Mouse (Mus musculus): ENCODE data around the gene Kcnn1. TPM values are rescaled to one million over a fixed set of nuclear protein-coding genes. Genes with fewer than 3 reads are reported as not detected.
A peak's percentile ranks its signal among the peaks of the same experiment; 100 is the strongest.

Gene Kcnn1
- polyA plus RNA-seq, 1 experiment from 2014 or later = 0.25 TPM

DNA sequence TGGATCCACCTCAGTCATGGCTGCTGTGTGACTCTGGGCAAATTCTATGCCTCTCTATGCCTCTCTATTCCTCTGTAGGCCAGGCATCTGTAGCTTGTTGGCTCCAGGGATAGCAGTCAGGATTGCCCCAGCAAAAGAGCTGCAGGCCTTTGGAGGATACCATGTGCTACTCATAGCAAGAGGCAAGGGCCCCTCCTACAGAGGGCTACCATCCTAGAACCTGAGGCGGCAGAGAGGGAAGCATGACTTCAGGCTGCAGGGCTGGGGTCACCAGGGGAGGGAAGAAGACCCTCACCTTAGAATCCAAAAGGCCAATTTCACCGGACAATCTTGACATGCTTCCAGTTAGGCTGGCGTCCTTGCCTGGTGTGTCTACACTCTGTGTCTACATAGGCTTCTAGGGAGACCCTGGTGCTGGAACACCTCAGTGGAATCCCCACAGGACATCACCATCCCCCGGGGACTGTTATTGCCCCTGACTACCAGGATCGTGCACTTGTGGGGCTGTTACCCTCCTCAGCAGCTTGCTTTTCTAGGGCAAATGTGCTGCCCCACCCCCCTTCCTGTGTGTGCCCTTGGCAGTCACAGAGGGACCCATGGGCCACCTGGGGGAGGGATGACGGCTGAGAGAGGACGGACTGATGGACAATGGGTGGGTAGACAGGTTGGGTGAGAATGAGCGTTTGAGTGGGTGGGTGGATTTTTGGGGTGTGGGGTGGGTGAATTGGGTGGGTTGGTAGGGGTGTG lies 53.9 kb downstream of the Kcnn1 start:
- no peak for ATAC-seq (ENCODE audit: insufficient read depth)
- H3K27me3 ChIP-seq = peaks cover 43% of the 10 kb centered on the region
- H3K9me3 ChIP-seq (replicated peaks) = no peaks in the 10 kb centered on the region
- H3K27ac ChIP-seq (replicated peaks) = no peak overlapping the region
- no peak overlapping the region for H3K4me3 ChIP-seq (replicated peaks)
- H3K9ac ChIP-seq = no peak overlapping the region
- no peaks in the 10 kb centered on the region for H3K36me3 ChIP-seq (replicated peaks)
- H3K4me2 ChIP-seq = no peak overlapping the region
- H3K4me1 ChIP-seq (replicated peaks) = peaks cover 48% of the 10 kb centered on the region
- WGBS (ENCODE audit: insufficient replicate concordance) = 59% methylated on average over 8 of the region's 8 CpGs

- ATAC-seq (ENCODE audit: insufficient read depth) = no peak
- H3K27ac ChIP-seq (replicated peaks) = no peak within 1 kb of the TSS
- no peaks in the 10 kb centered on the region for H3K9me3 ChIP-seq (replicated peaks)
- no peaks in the 10 kb centered on the region for H3K36me3 ChIP-seq (replicated peaks)
- H3K4me2 ChIP-seq = peak within 1 kb of the TSS; percentile 25
- H3K9ac ChIP-seq = no peak within 1 kb of the TSS
- WGBS (ENCODE audit: insufficient replicate concordance) = 42% methylated on average over 5 of the region's 5 CpGs
- peaks cover 46% of the 10 kb centered on the region for H3K27me3 ChIP-seq
- peaks cover 57% of the 10 kb centered on the region for H3K4me1 ChIP-seq (replicated peaks)
- H3K4me3 ChIP-seq (replicated peaks) = no peak within 1 kb of the TSS
Observed at GRCm38 (mm10) chr8:70808239-70808638, 54.8 kb downstream of the Kcnn1 start, which contains the start of gene Il12rb1. Gene Il12rb1, plus strand, starts transcription at chr8:70808449.

- H3K9ac ChIP-seq = no peak overlapping the region
- WGBS (ENCODE audit: insufficient replicate concordance) = 71% methylated on average over 1 of the region's 1 CpGs
Observed at GRCm38 (mm10) chr8:70807304-70807703, 55.8 kb downstream of the Kcnn1 start.

GRCm38 (mm10) chr8:70806541-70806940 lies 56.5 kb downstream of the Kcnn1 start:
- Histone ChIP-seq H3K27ac (replicated peaks) (peak overlapping the region; percentile 70), H3K27me3 (peaks cover 43% of the 10 kb centered on the region), H3K9ac (no peak overlapping the region), H3K4me2 (peak overlapping the region; percentile 4; the same call in 1 of the 2 replicates), H3K9me3 (replicated peaks) (no peaks in the 10 kb centered on the region), H3K36me3 (replicated peaks) (no peaks in the 10 kb centered on the region), H3K4me3 (replicated peaks) (no peak overlapping the region), H3K4me1 (replicated peaks) (peaks cover 73% of the 10 kb centered on the region)
- no peak for ATAC-seq (ENCODE audit: insufficient read depth)
- WGBS (ENCODE audit: insufficient replicate concordance) = 23% methylated on average over 4 of the region's 4 CpGs

More at GRCm38 (mm10) chr8:70807304-70807703, 55.8 kb downstream of the Kcnn1 start:
- peaks cover 65% of the 10 kb centered on the region for H3K4me1 ChIP-seq (replicated peaks)
- no peaks in the 10 kb centered on the region for H3K36me3 ChIP-seq (replicated peaks)
- ATAC-seq (ENCODE audit: insufficient read depth) = no peak
- H3K4me2 ChIP-seq = peak overlapping the region; percentile 4; the same call in 1 of the 2 replicates
- no peak overlapping the region for H3K4me3 ChIP-seq (replicated peaks)
- peaks cover 40% of the 10 kb centered on the region for H3K27me3 ChIP-seq
- H3K27ac ChIP-seq (replicated peaks) = no peak overlapping the region; the same call in 1 of the 2 replicates
- H3K9me3 ChIP-seq (replicated peaks) = no peaks in the 10 kb centered on the region

DNA sequence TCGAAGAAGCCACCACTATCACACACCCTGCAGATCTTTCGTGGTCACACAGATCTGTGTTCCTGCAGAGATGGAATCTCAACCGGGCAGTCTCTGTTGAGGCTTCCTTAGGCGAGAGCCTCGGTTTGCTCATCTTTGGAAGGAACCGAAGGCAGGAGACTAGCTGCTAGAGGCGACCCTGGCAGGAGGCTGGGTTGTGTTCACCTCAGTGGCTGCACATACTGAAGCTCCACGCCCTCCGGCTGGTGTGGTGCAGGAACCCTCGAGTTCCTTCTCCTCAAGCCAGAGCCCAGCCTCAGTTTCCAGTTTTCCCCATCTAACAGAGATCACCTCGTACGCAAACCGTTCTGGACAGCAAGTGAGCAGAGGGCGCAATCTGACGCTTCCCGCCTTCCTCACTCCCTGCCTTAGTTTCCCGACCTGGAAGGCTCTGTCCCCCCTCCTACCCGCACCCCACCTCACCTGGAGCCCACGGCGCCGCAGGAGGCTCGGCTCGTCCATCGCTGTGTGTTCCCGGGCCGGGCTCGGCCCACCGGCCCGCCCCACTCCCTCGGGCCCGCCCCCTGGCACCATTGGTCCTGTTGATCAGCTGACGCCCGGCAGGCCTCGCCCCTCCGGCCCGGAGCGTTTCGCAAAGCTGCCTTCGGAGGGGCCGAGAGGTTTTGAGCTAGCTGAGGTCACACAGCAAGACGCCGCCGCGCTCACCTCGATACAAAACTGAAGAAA lies 58.4 kb downstream of the Kcnn1 start, which contains the start of gene Mast3:
Gene Mast3 (minus strand): TSS at position 574 of the 726 bp plus-strand sequence.
- peaks cover 82% of the 10 kb centered on the region for H3K4me1 ChIP-seq (replicated peaks)
- peak within 1 kb of the TSS; percentile 60 for H3K4me3 ChIP-seq (replicated peaks)
- peak within 1 kb of the TSS; percentile 98 for H3K4me2 ChIP-seq
- H3K9me3 ChIP-seq (replicated peaks) = no peaks in the 10 kb centered on the region
- peak within 1 kb of the TSS; percentile 78 for H3K27ac ChIP-seq (replicated peaks)
- whole genome bisulfite sequencing (ENCODE audit: insufficient replicate concordance) = under 1% methylated on average over 45 of the region's 45 CpGs
- H3K9ac ChIP-seq = peak within 1 kb of the TSS; percentile 65
- ATAC-seq (ENCODE audit: insufficient read depth) = peak; percentile 85
- H3K36me3 ChIP-seq (replicated peaks) = no peaks in the 10 kb centered on the region
- peaks cover 49% of the 10 kb centered on the region for H3K27me3 ChIP-seq

GRCm38 (mm10) chr8:70803761-70804480 lies 59.1 kb downstream of the Kcnn1 start:
- peak overlapping the region; percentile 65 for H3K9ac ChIP-seq
- whole genome bisulfite sequencing (ENCODE audit: insufficient replicate concordance) = under 1% methylated on average over 44 of the region's 47 CpGs
- no peaks in the 10 kb centered on the region for H3K9me3 ChIP-seq (replicated peaks)
- H3K36me3 ChIP-seq (replicated peaks) = no peaks in the 10 kb centered on the region
- peak overlapping the region; percentile 78 for H3K27ac ChIP-seq (replicated peaks)
- H3K4me2 ChIP-seq = peak overlapping the region; percentile 98
- H3K4me3 ChIP-seq (replicated peaks) = peak overlapping the region; percentile 60
- peaks cover 81% of the 10 kb centered on the region for H3K4me1 ChIP-seq (replicated peaks)
- H3K27me3 ChIP-seq = peaks cover 50% of the 10 kb centered on the region
- ATAC-seq (ENCODE audit: insufficient read depth) = peak; percentile 36

DNA sequence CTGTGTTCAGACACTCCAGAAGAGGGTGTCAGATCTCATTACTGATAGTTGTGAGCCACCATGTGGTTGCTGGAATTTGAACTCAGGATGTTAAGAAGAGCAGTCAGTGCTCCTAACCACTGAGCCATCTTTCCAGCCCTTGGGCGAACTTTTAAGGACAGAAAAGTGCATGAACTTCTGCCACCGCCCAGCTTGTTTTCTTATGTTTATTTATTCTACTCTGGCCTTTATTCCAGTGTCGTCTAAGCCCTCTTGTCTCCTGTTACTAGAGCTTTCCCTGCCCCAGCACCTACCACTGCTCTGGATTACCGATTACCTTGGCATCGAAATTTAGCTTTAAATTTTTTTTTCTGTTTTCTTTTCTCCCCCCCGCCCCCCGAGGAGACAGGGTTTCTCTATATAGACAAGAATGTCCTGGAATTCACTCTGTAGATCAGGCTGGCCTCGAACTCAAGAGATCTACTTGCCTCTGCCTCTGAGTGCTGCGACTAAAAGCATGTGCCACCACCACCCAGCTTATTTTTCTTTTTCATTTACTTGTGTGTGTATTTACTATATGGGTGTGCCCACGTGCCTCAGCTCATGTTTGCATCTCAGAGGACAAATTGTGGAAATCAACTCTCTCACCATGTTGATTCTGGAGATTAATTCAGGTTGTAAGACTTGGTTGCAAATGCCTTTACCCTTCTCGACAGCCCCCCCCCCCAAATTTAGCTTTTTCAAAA lies 60.1 kb downstream of the Kcnn1 start:
- H3K36me3 ChIP-seq (replicated peaks) = no peaks in the 10 kb centered on the region
- 59% methylated on average over 11 of the region's 11 CpGs for WGBS (ENCODE audit: insufficient replicate concordance)
- H3K9ac ChIP-seq = no peak overlapping the region
- no peak overlapping the region for H3K27ac ChIP-seq (replicated peaks)
- peak overlapping the region; percentile 98 for H3K4me2 ChIP-seq
- no peaks in the 10 kb centered on the region for H3K9me3 ChIP-seq (replicated peaks)
- peak overlapping the region; percentile 60 for H3K4me3 ChIP-seq (replicated peaks)
- H3K27me3 ChIP-seq = peaks cover 58% of the 10 kb centered on the region
- H3K4me1 ChIP-seq (replicated peaks) = peaks cover 79% of the 10 kb centered on the region
- no peak for ATAC-seq (ENCODE audit: insufficient read depth)

GRCm38 (mm10) chr8:70801830-70802229 lies 61.2 kb downstream of the Kcnn1 start:
- Histone ChIP-seq H3K27me3 (peaks cover 66% of the 10 kb centered on the region), H3K36me3 (replicated peaks) (no peaks in the 10 kb centered on the region), H3K4me3 (replicated peaks) (no peak overlapping the region), H3K9me3 (replicated peaks) (no peaks in the 10 kb centered on the region), H3K27ac (replicated peaks) (no peak overlapping the region), H3K4me1 (replicated peaks) (peaks cover 80% of the 10 kb centered on the region), H3K9ac (no peak overlapping the region), H3K4me2 (no peak overlapping the region)
- no peak for ATAC-seq (ENCODE audit: insufficient read depth)
- 66% methylated on average over 1 of the region's 1 CpGs for WGBS (ENCODE audit: insufficient replicate concordance)

DNA sequence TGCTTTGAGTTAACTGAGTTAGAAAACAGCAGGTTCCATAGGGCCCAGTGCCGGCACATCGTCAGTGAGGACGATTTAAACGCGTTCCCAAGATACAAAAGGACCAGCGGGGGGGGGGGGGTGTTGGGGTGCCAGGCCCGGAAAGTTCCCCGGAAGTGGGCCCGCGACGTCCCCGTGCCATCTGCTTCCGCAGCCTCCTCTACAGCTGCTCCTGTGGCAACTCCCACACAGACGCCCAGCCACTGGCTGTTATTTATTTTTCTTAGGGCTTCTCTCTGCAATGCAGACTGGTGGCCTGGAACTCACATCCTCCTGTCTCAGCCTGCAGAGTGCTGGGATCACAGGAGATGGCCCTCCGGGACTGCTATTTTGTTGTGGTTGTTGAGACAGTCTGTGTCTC lies 61.9 kb downstream of the Kcnn1 start:
- Histone ChIP-seq H3K36me3 (replicated peaks) (no peaks in the 10 kb centered on the region), H3K9me3 (replicated peaks) (no peaks in the 10 kb centered on the region), H3K27ac (replicated peaks) (no peak overlapping the region), H3K4me2 (no peak overlapping the region), H3K4me3 (replicated peaks) (no peak overlapping the region), H3K9ac (no peak overlapping the region), H3K4me1 (replicated peaks) (peaks cover 80% of the 10 kb centered on the region), H3K27me3 (peaks cover 70% of the 10 kb centered on the region)
- WGBS (ENCODE audit: insufficient replicate concordance) = 27% methylated on average over 15 of the region's 15 CpGs
- ATAC-seq (ENCODE audit: insufficient read depth) = no peak

DNA sequence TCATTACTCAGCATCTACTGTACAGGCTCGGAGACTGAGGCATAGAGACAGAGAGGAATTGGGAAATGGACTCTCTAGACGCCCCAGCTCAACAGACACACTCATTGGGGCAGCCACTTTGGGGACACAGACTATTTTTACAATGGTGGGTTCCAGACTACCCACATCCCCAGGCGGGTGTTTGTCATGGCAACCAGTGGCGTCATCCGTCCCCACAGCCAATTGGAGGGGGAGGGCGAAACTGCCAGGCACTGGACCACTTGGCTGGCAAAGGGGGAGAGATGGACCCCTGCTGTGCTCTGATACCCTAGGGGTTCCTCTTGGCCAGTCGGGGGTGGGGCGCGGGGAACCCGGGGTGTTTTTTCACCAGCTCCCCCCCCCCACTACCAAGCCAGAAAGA lies 62.4 kb downstream of the Kcnn1 start:
- H3K27me3 ChIP-seq = peaks cover 70% of the 10 kb centered on the region
- no peak overlapping the region for H3K4me2 ChIP-seq
- no peak overlapping the region for H3K4me3 ChIP-seq (replicated peaks)
- H3K9me3 ChIP-seq (replicated peaks) = no peaks in the 10 kb centered on the region
- peaks cover 80% of the 10 kb centered on the region for H3K4me1 ChIP-seq (replicated peaks)
- no peak for ATAC-seq (ENCODE audit: insufficient read depth)
- no peak overlapping the region for H3K9ac ChIP-seq
- H3K27ac ChIP-seq (replicated peaks) = no peak overlapping the region
- no peaks in the 10 kb centered on the region for H3K36me3 ChIP-seq (replicated peaks)
- 56% methylated on average over 10 of the region's 10 CpGs for WGBS (ENCODE audit: insufficient replicate concordance)
